Comparison of ENCODE assay signal across 12 mouse cellular contexts in genomic region chr13:40708913-40709312, GRCm38 (mm10). TPM values are rescaled to one million over a fixed set of nuclear protein-coding genes. Genes with fewer than 3 reads are reported as not detected.
DNase-seq lines count a peak whose midpoint lies in the region; ATAC-seq and TF ChIP-seq lines count a peak whose summit lies in the region.
"Had no signal": no experiment of that assay in that cellular context is flagged by ENCODE, and none has a peak within 500 bp of the region (broad histone marks: within the 10 kb centered on the region; RNA-seq: fewer than 3 reads in every experiment).

No protein-coding gene starts in this region.

- peaks cover 100% of the 10 kb centered on the region for H3K27me3 ChIP-seq in kidney, embryonic 15.5 days
- peaks cover 99% of the 10 kb centered on the region for H3K27me3 ChIP-seq in forebrain, embryonic 13.5 days
- peaks cover 99% of the 10 kb centered on the region for H3K27me3 ChIP-seq in limb, embryonic 14.5 days (ENCODE audit: control insufficient read depth, insufficient read depth, low read length)

- peaks cover 21% of the 10 kb centered on the region for H3K4me1 ChIP-seq in kidney, embryonic 15.5 days
- peaks cover 31% of the 10 kb centered on the region for H3K4me1 ChIP-seq in forebrain, embryonic 13.5 days
- H3K4me1 ChIP-seq in limb, embryonic 14.5 days (ENCODE audit: control insufficient read depth, insufficient read depth, low read length) = peaks cover 5% of the 10 kb centered on the region; the same call in 1 of the 2 replicates

- 2% methylated on average over 26 of the region's 26 CpGs for WGBS in kidney, embryonic 15.5 days
- WGBS in forebrain, embryonic 13.5 days = under 1% methylated on average over 25 of the region's 26 CpGs
- WGBS in limb, embryonic 14.5 days = under 1% methylated on average over 26 of the region's 26 CpGs

- TF ChIP-seq POLR2A in limb, embryonic 14.5 days (IDR thresholded peaks at IDR 0.05; ENCODE audit: borderline replicate concordance, extremely low read depth, insufficient read depth, insufficient read length) = no peak

- no peaks in the 10 kb centered on the region for H3K9me3 ChIP-seq in kidney, embryonic 15.5 days (replicated peaks)
- no peaks in the 10 kb centered on the region for H3K9me3 ChIP-seq in forebrain, embryonic 13.5 days (replicated peaks)
- no peaks in the 10 kb centered on the region for H3K9me3 ChIP-seq in limb, embryonic 14.5 days (ENCODE audit: control insufficient read depth, low read length)
- H3K9me3 ChIP-seq: heart, embryonic 15.5 days had no signal

- no peak overlapping the region for H3K9ac ChIP-seq in kidney, embryonic 15.5 days
- H3K9ac ChIP-seq in forebrain, embryonic 13.5 days = no peak overlapping the region
- H3K9ac ChIP-seq in limb, embryonic 14.5 days (ENCODE audit: low read depth, low read length, severe bottlenecking) = no peak overlapping the region
- H3K9ac ChIP-seq: heart, embryonic 15.5 days; liver, embryonic 14.5 days had no signal

- no peak for DNase-seq in kidney, postnatal 10 days
- DNase-seq in limb, embryonic 14.5 days (ENCODE audit: low spot score) = no peak
- peak; percentile 86 for DNase-seq in retina, postnatal 1 day
- no peak for DNase-seq in layer of hippocampus, postnatal 25 days (ENCODE audit: extremely low spot score in 1 of 2, low spot score in 1 of 2)
- DNase-seq in gastrocnemius, postnatal 4 days (ENCODE audit: low spot score in 2 of 2) = no peak
- no peak for DNase-seq in frontal cortex, postnatal 14 days (ENCODE audit: low spot score in 2 of 2)
- DNase-seq: kidney, postnatal 25 days; thymus, postnatal 4 days had no signal

- no peak overlapping the region for H3K27ac ChIP-seq in kidney, embryonic 15.5 days
- no peak overlapping the region for H3K27ac ChIP-seq in forebrain, embryonic 13.5 days
- H3K27ac ChIP-seq in limb, embryonic 14.5 days (replicated peaks; ENCODE audit: low read depth, low read length) = no peak overlapping the region
- H3K27ac ChIP-seq: heart, embryonic 15.5 days; liver, embryonic 14.5 days had no signal

- H3K4me2 ChIP-seq in kidney, embryonic 15.5 days = peak overlapping the region; percentile 34
- peak overlapping the region; percentile 42 for H3K4me2 ChIP-seq in forebrain, embryonic 13.5 days
- H3K4me2 ChIP-seq in limb, embryonic 14.5 days (replicated peaks; ENCODE audit: low read depth, low read length, severe bottlenecking) = peak overlapping the region; percentile 40
- H3K4me2 ChIP-seq: heart, embryonic 15.5 days had no signal

- H3K4me3 ChIP-seq in kidney, embryonic 15.5 days (replicated peaks) = no peak overlapping the region
- peak overlapping the region; percentile 19; the same call in 1 of the 2 replicates for H3K4me3 ChIP-seq in forebrain, embryonic 13.5 days
- peak overlapping the region; percentile 18 for H3K4me3 ChIP-seq in limb, embryonic 14.5 days (replicated peaks; ENCODE audit: low read length)
- H3K4me3 ChIP-seq: heart, embryonic 15.5 days had no signal

- no peaks in the 10 kb centered on the region for H3K36me3 ChIP-seq in kidney, embryonic 15.5 days
- no peaks in the 10 kb centered on the region for H3K36me3 ChIP-seq in forebrain, embryonic 13.5 days (ENCODE audit: poor library complexity, severe bottlenecking)
- no peaks in the 10 kb centered on the region for H3K36me3 ChIP-seq in limb, embryonic 14.5 days (ENCODE audit: control insufficient read depth, insufficient read depth, low read length)
- H3K36me3 ChIP-seq: heart, embryonic 15.5 days had no signal

- 0 out of 2 replicates have a peak, but pooled peaks have one; percentile 33 for ATAC-seq in kidney, embryonic 15.5 days (replicated peaks; ENCODE audit: low FRiP score)
- peak; percentile 59 for ATAC-seq in forebrain, embryonic 13.5 days
- ATAC-seq in limb, embryonic 14.5 days (ENCODE audit: low FRiP score, low read depth) = no peak

RNA-seq across cellular contexts. Expression of gene Tfap2a, which starts 29.3 kb away (rescaled TPM):
- polyA plus RNA-seq in kidney, embryonic 15.5 days (2015; fragmentation: Nextera tagmentation; extraction: Ambion mirVana) = 2.8 and 4.1 TPM in 2 replicates
- polyA plus RNA-seq in forebrain, embryonic 13.5 days (2015; fragmentation: Nextera tagmentation; extraction: Ambion mirVana) = 0.46 and 0.73 TPM in 2 replicates
- polyA plus RNA-seq in limb, embryonic 14.5 days (2012; rRNA removed) = 21.5 and 23.9 TPM in 2 replicates
- polyA plus RNA-seq in limb, embryonic 14.5 days (2014; fragmentation: Nextera tagmentation; extraction: Ambion mirVana) = 9.6 and 12.8 TPM in 2 replicates
- total RNA-seq in layer of hippocampus, postnatal 25 days (2021) = under 1 TPM; 0.09 to 0.52 TPM
- total RNA-seq in gastrocnemius, postnatal 4 days (2021) = under 1 TPM; 0.23 to 0.27 TPM
